31 mouse cellular contexts compared by ENCODE assay signal in the genomic region with DNA sequence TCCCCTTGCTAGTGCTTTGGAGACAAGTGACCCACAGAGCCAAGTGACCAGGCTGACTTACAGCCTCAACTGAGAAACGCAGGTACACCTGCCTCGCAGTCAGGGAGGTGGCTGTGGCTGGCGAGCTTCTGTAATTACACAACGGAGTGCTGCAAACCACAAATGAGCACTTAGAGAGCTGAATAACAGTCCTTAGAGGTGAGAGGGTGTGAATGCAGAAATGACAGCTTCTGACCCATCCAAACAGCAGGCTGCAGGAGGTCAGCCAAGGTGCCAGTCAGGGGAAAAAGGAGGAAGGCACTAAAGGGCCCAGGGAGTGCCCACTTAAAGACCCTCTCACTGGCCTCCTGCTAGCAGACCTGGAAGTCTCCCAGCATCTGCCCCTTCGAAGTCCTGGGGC. TPM values are rescaled to one million over a fixed set of nuclear protein-coding genes. Genes with fewer than 3 reads are reported as not detected.
"Had no signal": no experiment of that assay in that cellular context is flagged by ENCODE, and none has a peak within 500 bp of the region (broad histone marks: within the 10 kb centered on the region; RNA-seq: fewer than 3 reads in every experiment).

No protein-coding gene starts in this region.

- H3K36me3 ChIP-seq: heart, embryonic 13.5 days; heart, embryonic 15.5 days; hindbrain, embryonic 13.5 days; hindbrain, embryonic 15.5 days; kidney, embryonic 15.5 days; limb, embryonic 13.5 days had no signal

- ATAC-seq: forebrain, postnatal 0 days; hindbrain, postnatal 0 days; intestine, embryonic 16.5 days had no signal

- H3K9me3 ChIP-seq: heart, embryonic 13.5 days; heart, embryonic 15.5 days; hindbrain, embryonic 13.5 days; hindbrain, embryonic 15.5 days; kidney, embryonic 15.5 days; limb, embryonic 13.5 days had no signal

- H3K27ac ChIP-seq: heart, adult 2 months; heart, embryonic 13.5 days; heart, embryonic 15.5 days; hindbrain, embryonic 13.5 days; hindbrain, embryonic 15.5 days; hindbrain, postnatal 0 days; kidney, embryonic 15.5 days; kidney, postnatal 0 days; limb, embryonic 13.5 days had no signal

- H3K4me3 ChIP-seq: heart, adult 2 months; heart, embryonic 13.5 days; heart, embryonic 15.5 days; hindbrain, embryonic 13.5 days; hindbrain, embryonic 15.5 days; kidney, embryonic 15.5 days; limb, embryonic 13.5 days had no signal

- H3K4me2 ChIP-seq: heart, embryonic 11.5 days; heart, embryonic 13.5 days; heart, embryonic 15.5 days; hindbrain, embryonic 13.5 days; hindbrain, embryonic 15.5 days; kidney, embryonic 15.5 days; limb, embryonic 13.5 days had no signal

- H3K4me1 ChIP-seq: heart, embryonic 13.5 days; heart, embryonic 15.5 days; hindbrain, embryonic 13.5 days; hindbrain, embryonic 15.5 days; kidney, embryonic 15.5 days; limb, embryonic 13.5 days had no signal

- H3K27me3 ChIP-seq: hindbrain, embryonic 13.5 days; hindbrain, embryonic 15.5 days had no signal

- DNase-seq: forebrain, postnatal 0 days; gastrocnemius, postnatal 14 days; gastrocnemius, postnatal 36 days; heart, adult 11 months; heart, adult 2 months; heart, postnatal 14 days; heart, postnatal 36 days; kidney, adult 11 months; kidney, adult 2 months; kidney, adult 9 months; kidney, postnatal 14 days; kidney, postnatal 36 days; layer of hippocampus, adult 9-11 months; layer of hippocampus, postnatal 36 days; left cerebral cortex, postnatal 4 days had no signal

- H3K9ac ChIP-seq: forebrain, postnatal 0 days; heart, embryonic 13.5 days; heart, embryonic 15.5 days; hindbrain, embryonic 13.5 days; hindbrain, embryonic 15.5 days; kidney, embryonic 15.5 days; limb, embryonic 13.5 days had no signal

RNA-seq across cellular contexts. Expression of a gene that starts 12.0 kb away (rescaled TPM):
- polyA plus RNA-seq: forebrain, postnatal 0 days; heart, postnatal 0 days; intestine, embryonic 14.5 days had no signal

RNA-seq across cellular contexts. Expression of a gene that starts 18.2 kb away (rescaled TPM):
- polyA plus RNA-seq: forebrain, postnatal 0 days; heart, adult 2 months; heart, embryonic 11.5 days; heart, embryonic 13.5 days; heart, embryonic 15.5 days; heart, postnatal 0 days; hindbrain, embryonic 11.5 days; intestine, embryonic 14.5 days; intestine, embryonic 16.5 days; kidney, adult 2 months; kidney, embryonic 15.5 days; kidney, postnatal 0 days; large intestine, adult 2 months; limb, embryonic 11.5 days; limb, embryonic 13.5 days had no signal

RNA-seq across cellular contexts. Expression of a gene that starts 30.6 kb away (rescaled TPM):
- polyA plus RNA-seq: forebrain, postnatal 0 days; gonadal fat pad, adult 2 months; heart, adult 2 months; heart, embryonic 11.5 days; heart, embryonic 13.5 days; heart, postnatal 0 days; hindbrain, embryonic 11.5 days; hindbrain, embryonic 13.5 days; intestine, embryonic 14.5 days; kidney, adult 2 months; kidney, postnatal 0 days; large intestine, adult 2 months; limb, embryonic 11.5 days had no signal

RNA-seq across cellular contexts. Expression of a gene that starts 44.6 kb away (rescaled TPM):
- polyA plus RNA-seq: forebrain, postnatal 0 days; gonadal fat pad, adult 2 months; heart, embryonic 11.5 days; heart, embryonic 13.5 days; heart, embryonic 15.5 days; hindbrain, embryonic 11.5 days; hindbrain, embryonic 13.5 days; hindbrain, embryonic 15.5 days; hindbrain, postnatal 0 days; intestine, embryonic 14.5 days; intestine, embryonic 16.5 days; kidney, adult 2 months; kidney, embryonic 15.5 days; kidney, postnatal 0 days; large intestine, adult 2 months; limb, embryonic 11.5 days; limb, embryonic 13.5 days had no signal
